Mouse (Mus musculus) intestine, embryonic 14.5 days (tissue): ENCODE measurements at regions not wholly inside any gene's neighbourhood (a gene's known extent, or its start where the extent isn't known, plus 50 kb on each side); places are given as distances from the start of the nearest gene placed in this dataset.

Experiments used
- ATAC-seq: fragments of 200-750 bp; cut with Nextera tagmentation; replicated peaks from 2 replicates; pipeline ENCODE4 v1.8.0; 2017; ENCODE audit warnings: low read depth, moderate number of reproducible peaks, moderate TSS enrichment, moderate library complexity; ENCODE audit not compliant: low FRiP score, low TSS enrichment
- DNase-seq: peaks from one replicate; pipeline ENCODE4 v3.0.0-alpha.2; 2018; ENCODE audit warnings: low spot score
- H3K27ac ChIP-seq: fragments of 300-500 bp; sonication (generic); 2 replicates; pipeline ENCODE4 v1.5.1; 2014; ENCODE audit warnings: low read depth, mild to moderate bottlenecking, control low read depth
- H3K27me3 ChIP-seq: fragments of 300-500 bp; sonication (generic); replicated peaks from 2 replicates; pipeline ENCODE4 v1.6.1; 2014; ENCODE audit warnings: low read length, control low read depth; ENCODE audit not compliant: control insufficient read depth, insufficient read depth
- H3K36me3 ChIP-seq: fragments of 300-500 bp; sonication (generic); 2 replicates; pipeline ENCODE4 v1.6.1; 2014; ENCODE audit warnings: low read length, control low read depth; ENCODE audit not compliant: control insufficient read depth, insufficient read depth
- H3K4me1 ChIP-seq: fragments of 300-500 bp; sonication (generic); replicated peaks from 2 replicates; pipeline ENCODE4 v1.6.1; 2014; ENCODE audit warnings: low read length, control low read depth, mixed read lengths; ENCODE audit not compliant: control insufficient read depth, insufficient read depth
- H3K4me2 ChIP-seq: fragments of 300-500 bp; sonication (generic); 2 replicates; pipeline ENCODE4 v1.6.1; 2014; ENCODE audit warnings: low read length
- H3K4me3 ChIP-seq: fragments of 300-500 bp; sonication (generic); 2 replicates; pipeline ENCODE4 v1.5.1; 2014; ENCODE audit warnings: low read depth, low read length, control low read depth, mixed read lengths
- H3K9ac ChIP-seq: fragments of 300-500 bp; sonication (generic); 2 replicates; pipeline ENCODE4 v1.6.1; 2014; ENCODE audit warnings: mild to moderate bottlenecking, low read length
- H3K9me3 ChIP-seq: fragments of 300-500 bp; sonication (generic); 2 replicates; pipeline ENCODE4 v1.6.1; 2016; ENCODE audit warnings: low read length, control low read depth; ENCODE audit not compliant: control insufficient read depth
- WGBS: fragments of 180-500 bp; shearing (Covaris S2); extraction: QIAGEN DNeasy Blood & Tissue Kit; methylation state at CpG from one replicate; pipeline ENCODE4 v1.1.7; 2014; 5-methylcytosine and 5-hydroxymethylcytosine counted together

- no peak overlapping the region for H3K9ac ChIP-seq
- WGBS, result 25% methylated on average over 14 of the region's 14 CpGs
- DNase-seq, result no peak
- H3K9me3 ChIP-seq, result no peaks in the 10 kb centered on the region
- H3K27me3 ChIP-seq, result no peaks in the 10 kb centered on the region
- no peaks in the 10 kb centered on the region for H3K36me3 ChIP-seq
- H3K4me1 ChIP-seq, result no peaks in the 10 kb centered on the region; the same call in 1 of the 2 replicates
- no peak for ATAC-seq
- no peak overlapping the region for H3K4me3 ChIP-seq
- no peak overlapping the region for H3K27ac ChIP-seq
- no peak overlapping the region for H3K4me2 ChIP-seq
Observed at GRCm38 (mm10) chr6:6459006-6459917, 119.2 kb downstream of the Sem1 start.

GRCm38 (mm10) chr6:6457726-6458125 lies 120.7 kb downstream of the Sem1 start:
- Histone ChIP-seq H3K9me3 (no peaks in the 10 kb centered on the region), H3K36me3 (no peaks in the 10 kb centered on the region), H3K27me3 (no peaks in the 10 kb centered on the region), H3K4me3 (no peak overlapping the region), H3K4me1 (no peaks in the 10 kb centered on the region), H3K4me2 (no peak overlapping the region), H3K27ac (no peak overlapping the region), H3K9ac (no peak overlapping the region)
- WGBS, result 70% methylated on average over 4 of the region's 4 CpGs
- DNase-seq (no peak), ATAC-seq (no peak)

GRCm38 (mm10) chr6:6457001-6457400 lies 121.5 kb downstream of the Sem1 start:
- Histone ChIP-seq H3K4me3 (no peak overlapping the region), H3K9me3 (no peaks in the 10 kb centered on the region), H3K27me3 (no peaks in the 10 kb centered on the region), H3K4me1 (no peaks in the 10 kb centered on the region), H3K27ac (no peak overlapping the region), H3K9ac (no peak overlapping the region), H3K4me2 (no peak overlapping the region), H3K36me3 (no peaks in the 10 kb centered on the region)
- no peak for DNase-seq
- ATAC-seq, result no peak
- WGBS, result 68% methylated on average over 5 of the region's 5 CpGs

- no peak overlapping the region for H3K9ac ChIP-seq
- 85% methylated on average over 5 of the region's 5 CpGs for WGBS
Observed at GRCm38 (mm10) chr6:6455566-6455965, 122.9 kb downstream of the Sem1 start.

GRCm38 (mm10) chr6:6454396-6454795 lies 124.1 kb downstream of the Sem1 start:
- WGBS, result 79% methylated on average over 2 of the region's 2 CpGs
- H3K27me3 ChIP-seq, result no peaks in the 10 kb centered on the region
- no peaks in the 10 kb centered on the region for H3K9me3 ChIP-seq
- H3K36me3 ChIP-seq, result no peaks in the 10 kb centered on the region
- no peak for DNase-seq
- no peak overlapping the region for H3K4me2 ChIP-seq
- H3K4me1 ChIP-seq, result no peaks in the 10 kb centered on the region
- no peak for ATAC-seq
- no peak overlapping the region for H3K9ac ChIP-seq
- H3K27ac ChIP-seq, result no peak overlapping the region
- no peak overlapping the region for H3K4me3 ChIP-seq

More at GRCm38 (mm10) chr6:6455566-6455965, 122.9 kb downstream of the Sem1 start:
- H3K27me3 ChIP-seq, result no peaks in the 10 kb centered on the region
- ATAC-seq (no peak), DNase-seq (no peak)
- no peaks in the 10 kb centered on the region for H3K4me1 ChIP-seq
- H3K4me2 ChIP-seq, result no peak overlapping the region
- H3K27ac ChIP-seq, result no peak overlapping the region
- no peak overlapping the region for H3K4me3 ChIP-seq
- H3K36me3 ChIP-seq, result no peaks in the 10 kb centered on the region
- no peaks in the 10 kb centered on the region for H3K9me3 ChIP-seq

- Histone ChIP-seq H3K4me2 (no peak overlapping the region), H3K9ac (no peak overlapping the region), H3K36me3 (no peaks in the 10 kb centered on the region), H3K4me1 (no peaks in the 10 kb centered on the region), H3K9me3 (no peaks in the 10 kb centered on the region), H3K4me3 (no peak overlapping the region), H3K27me3 (no peaks in the 10 kb centered on the region), H3K27ac (no peak overlapping the region)
- no peak for DNase-seq
- ATAC-seq, result no peak
- WGBS, result 26% methylated on average over 3 of the region's 3 CpGs
Observed at GRCm38 (mm10) chr6:6434855-6435254, 143.6 kb downstream of the Sem1 start.

GRCm38 (mm10) chr6:6434261-6434802 lies 144.1 kb downstream of the Sem1 start:
- Histone ChIP-seq H3K36me3 (no peaks in the 10 kb centered on the region), H3K27ac (no peak overlapping the region), H3K27me3 (no peaks in the 10 kb centered on the region), H3K9me3 (no peaks in the 10 kb centered on the region), H3K9ac (no peak overlapping the region), H3K4me1 (no peaks in the 10 kb centered on the region), H3K4me2 (no peak overlapping the region), H3K4me3 (no peak overlapping the region)
- 75% methylated on average over 5 of the region's 5 CpGs for WGBS
- ATAC-seq (no peak), DNase-seq (no peak)

- WGBS, result 82% methylated on average over 6 of the region's 6 CpGs
- Histone ChIP-seq H3K27me3 (no peaks in the 10 kb centered on the region), H3K4me2 (no peak overlapping the region), H3K4me1 (no peaks in the 10 kb centered on the region), H3K4me3 (no peak overlapping the region), H3K27ac (no peak overlapping the region), H3K36me3 (no peaks in the 10 kb centered on the region), H3K9me3 (no peaks in the 10 kb centered on the region), H3K9ac (no peak overlapping the region)
- DNase-seq, result no peak
- no peak for ATAC-seq
Observed at GRCm38 (mm10) chr6:6433179-6433578, 145.3 kb downstream of the Sem1 start.
